ENCODE assay signal across 21 mouse cellular contexts in genomic region chr5:17982770-17983169, GRCm38 (mm10). TPM values are rescaled to one million over a fixed set of nuclear protein-coding genes. Genes with fewer than 3 reads are reported as not detected.
DNase-seq lines count a peak whose midpoint lies in the region; ATAC-seq and TF ChIP-seq lines count a peak whose summit lies in the region.
"Had no signal": no experiment of that assay in that cellular context is flagged by ENCODE, and none has a peak within 500 bp of the region (broad histone marks: within the 10 kb centered on the region; RNA-seq: fewer than 3 reads in every experiment).

No protein-coding gene starts in this region.

- no peaks in the 10 kb centered on the region for H3K79me2 ChIP-seq in myocyte (ENCODE audit: control insufficient read depth, insufficient read depth)

- H3K4me2 ChIP-seq in lung, embryonic 15.5 days: no peak overlapping the region
- no peak overlapping the region; the same call in 1 of the 2 replicates for H3K4me2 ChIP-seq in heart, embryonic 16.5 days (ENCODE audit: low read depth, low read length)
- H3K4me2 ChIP-seq in myocyte (ENCODE audit: low read depth): peak overlapping the region; percentile 42
- H3K4me2 ChIP-seq: embryonic facial prominence, embryonic 12.5 days; forebrain, embryonic 12.5 days; limb, embryonic 15.5 days; midbrain, embryonic 12.5 days had no signal

- H3K27ac ChIP-seq in lung, embryonic 15.5 days: no peak overlapping the region
- peak overlapping the region; percentile 74 for H3K27ac ChIP-seq in heart, embryonic 16.5 days (ENCODE audit: low read length)
- H3K27ac ChIP-seq: embryonic facial prominence, embryonic 12.5 days; forebrain, embryonic 12.5 days; hindbrain, embryonic 10.5 days; left cerebral cortex, adult 2 months; limb, embryonic 15.5 days; midbrain, embryonic 12.5 days had no signal

- WGBS in lung, embryonic 15.5 days: 25% methylated on average over 4 of the region's 4 CpGs
- 7% methylated on average over 4 of the region's 4 CpGs for WGBS in heart, embryonic 16.5 days

- H3K27me3 ChIP-seq in lung, embryonic 15.5 days: no peaks in the 10 kb centered on the region
- H3K27me3 ChIP-seq in heart, embryonic 16.5 days (ENCODE audit: control insufficient read depth, insufficient read depth, low read length): no peaks in the 10 kb centered on the region
- H3K27me3 ChIP-seq in myocyte (ENCODE audit: control insufficient read depth, insufficient read depth, insufficient read length): no peaks in the 10 kb centered on the region
- H3K27me3 ChIP-seq: embryonic facial prominence, embryonic 12.5 days; forebrain, embryonic 12.5 days; limb, embryonic 15.5 days; midbrain, embryonic 12.5 days had no signal

- no peak overlapping the region for H3ac ChIP-seq in myocyte (ENCODE audit: control insufficient read depth, insufficient read length)

- intact Hi-C loops in gastrocnemius, postnatal 36 days (cut with DNase I): no loop called here

- ATAC-seq in lung, embryonic 15.5 days (ENCODE audit: borderline replicate concordance, extremely low read depth, low FRiP score, low TSS enrichment): peak; percentile 79; the same call in 1 of the 2 replicates
- ATAC-seq in heart, embryonic 16.5 days (replicated peaks; ENCODE audit: extremely low read depth, insufficient read depth, low FRiP score): peak; percentile 100
- ATAC-seq: activated CD4-positive, CD25-positive, alpha-beta regulatory T cell, adult 4 months; liver, postnatal 0 days had no signal

- no peaks in the 10 kb centered on the region for H3K9me3 ChIP-seq in lung, embryonic 15.5 days
- no peaks in the 10 kb centered on the region; the same call in none of the 2 replicates for H3K9me3 ChIP-seq in heart, embryonic 16.5 days (replicated peaks; ENCODE audit: control insufficient read depth, low read length)
- H3K9me3 ChIP-seq: embryonic facial prominence, embryonic 12.5 days; forebrain, embryonic 12.5 days; hindbrain, embryonic 10.5 days; limb, embryonic 15.5 days; midbrain, embryonic 12.5 days had no signal

- no peak overlapping the region for H3K4me3 ChIP-seq in lung, embryonic 15.5 days
- no peak overlapping the region for H3K4me3 ChIP-seq in heart, embryonic 16.5 days (ENCODE audit: low read length)
- H3K4me3 ChIP-seq in myocyte: no peak overlapping the region
- H3K4me3 ChIP-seq: embryonic facial prominence, embryonic 12.5 days; forebrain, embryonic 12.5 days; hindbrain, embryonic 10.5 days; left cerebral cortex, adult 2 months; limb, embryonic 15.5 days; midbrain, embryonic 12.5 days had no signal

- H3K4me1 ChIP-seq in lung, embryonic 15.5 days: no peaks in the 10 kb centered on the region
- peaks cover 3% of the 10 kb centered on the region; the same call in 1 of the 2 replicates for H3K4me1 ChIP-seq in heart, embryonic 16.5 days (ENCODE audit: control insufficient read depth, insufficient read depth, low read length)
- H3K4me1 ChIP-seq: embryonic facial prominence, embryonic 12.5 days; forebrain, embryonic 12.5 days; hindbrain, embryonic 10.5 days; limb, embryonic 15.5 days; midbrain, embryonic 12.5 days had no signal

- peak; percentile 48 for DNase-seq in gastrocnemius, adult 18-20 months (ENCODE audit: low spot score)
- no peak for DNase-seq in gastrocnemius, postnatal 36 days
- no peak for DNase-seq in lung, postnatal 4 days
- DNase-seq in kidney, adult 8-10 months: no peak
- DNase-seq in right cerebral cortex, postnatal 14 days: no peak
- DNase-seq: kidney, postnatal 10 days; liver, postnatal 0 days; thymus, postnatal 36 days had no signal

- TF ChIP-seq POLR2A in myocyte (IDR thresholded peaks at IDR 0.05; ENCODE audit: insufficient read length, low read depth): no peak

- no peaks in the 10 kb centered on the region for H3K36me3 ChIP-seq in lung, embryonic 15.5 days
- no peaks in the 10 kb centered on the region for H3K36me3 ChIP-seq in heart, embryonic 16.5 days (ENCODE audit: control insufficient read depth, insufficient read depth)
- no peaks in the 10 kb centered on the region for H3K36me3 ChIP-seq in myocyte (ENCODE audit: control insufficient read depth, insufficient read depth)
- H3K36me3 ChIP-seq: embryonic facial prominence, embryonic 12.5 days; forebrain, embryonic 12.5 days; hindbrain, embryonic 10.5 days; limb, embryonic 15.5 days; midbrain, embryonic 12.5 days had no signal

- H3K9ac ChIP-seq in lung, embryonic 15.5 days: no peak overlapping the region
- no peak overlapping the region for H3K9ac ChIP-seq in heart, embryonic 16.5 days (ENCODE audit: low read length)
- H3K9ac ChIP-seq: embryonic facial prominence, embryonic 12.5 days; forebrain, embryonic 12.5 days; limb, embryonic 15.5 days; liver, postnatal 0 days; midbrain, embryonic 12.5 days had no signal

TF ChIP-seq in myocyte, 11 proteins besides CTCF, POLR2A, EP300 and RAD21:
- TF ChIP-seq TCF12 (IDR thresholded peaks at IDR 0.05; ENCODE audit: insufficient read depth, poor library complexity, severe bottlenecking) (no peak), USF1 (IDR thresholded peaks at IDR 0.05; ENCODE audit: low read depth) (no peak), CEBPB (IDR thresholded peaks at IDR 0.05; ENCODE audit: insufficient read depth, poor library complexity, severe bottlenecking) (no peak), POLR2AphosphoS2 (IDR thresholded peaks at IDR 0.05; ENCODE audit: insufficient read length, low read depth) (no peak), SRF (IDR thresholded peaks at IDR 0.05; ENCODE audit: control insufficient read depth, insufficient read length, low read depth) (no peak), E2F4 (IDR thresholded peaks at IDR 0.05; ENCODE audit: insufficient read depth) (no peak), REST (IDR thresholded peaks at IDR 0.05; ENCODE audit: insufficient read depth, insufficient read length) (no peak), MYOD1 (IDR thresholded peaks at IDR 0.05; ENCODE audit: control insufficient read depth in 1 of 3, insufficient read length in 2 of 3, low read depth in 2 of 3) (no peak), TCF3 (IDR thresholded peaks at IDR 0.05; ENCODE audit: insufficient read length, low read depth) (no peak), MAX (IDR thresholded peaks at IDR 0.05; ENCODE audit: low read depth) (no peak)

RNA-seq across cellular contexts. Expression of gene Gnat3, which starts 20.4 kb away (rescaled TPM):
- total RNA-seq in gastrocnemius, adult 18-20 months (2021): not detected
- total RNA-seq in gastrocnemius, postnatal 36 days (2021): not detected
- 0.17 TPM in 1 of 2 replicates, not detected in the other for polyA plus RNA-seq in lung, embryonic 15.5 days (2015; fragmentation: Nextera tagmentation; extraction: Ambion mirVana)
- 0.24 TPM in 1 of 2 replicates, not detected in the other for polyA plus RNA-seq in heart, embryonic 16.5 days (2015; fragmentation: Nextera tagmentation; extraction: Ambion mirVana)
- not detected for polyA plus RNA-seq in myocyte (2012; fragmentation: generic; extraction: Trizol)
- total RNA-seq: layer of hippocampus, adult 8-10 months; left cerebral cortex, adult 2 months had no signal
- polyA plus RNA-seq: activated CD4-positive, CD25-positive, alpha-beta regulatory T cell, adult 4 months; forebrain, embryonic 12.5 days; intestine, embryonic 14.5 days; limb, embryonic 15.5 days; liver, postnatal 0 days; spleen, adult 2 months had no signal
